Mouse (Mus musculus): ENCODE measurements at regions not wholly inside any gene's neighbourhood (a gene's known extent, or its start where the extent isn't known, plus 50 kb on each side); places are given as distances from the start of the nearest gene placed in this dataset.

GRCm38 (mm10) chr5:77546001-77546620 lies 138.3 kb upstream of the Igfbp7 start:
- ATAC-seq (replicated peaks; ENCODE audit: insufficient number of reproducible peaks, low FRiP score, low TSS enrichment, poor library complexity, severe bottlenecking), result no peak

DNA sequence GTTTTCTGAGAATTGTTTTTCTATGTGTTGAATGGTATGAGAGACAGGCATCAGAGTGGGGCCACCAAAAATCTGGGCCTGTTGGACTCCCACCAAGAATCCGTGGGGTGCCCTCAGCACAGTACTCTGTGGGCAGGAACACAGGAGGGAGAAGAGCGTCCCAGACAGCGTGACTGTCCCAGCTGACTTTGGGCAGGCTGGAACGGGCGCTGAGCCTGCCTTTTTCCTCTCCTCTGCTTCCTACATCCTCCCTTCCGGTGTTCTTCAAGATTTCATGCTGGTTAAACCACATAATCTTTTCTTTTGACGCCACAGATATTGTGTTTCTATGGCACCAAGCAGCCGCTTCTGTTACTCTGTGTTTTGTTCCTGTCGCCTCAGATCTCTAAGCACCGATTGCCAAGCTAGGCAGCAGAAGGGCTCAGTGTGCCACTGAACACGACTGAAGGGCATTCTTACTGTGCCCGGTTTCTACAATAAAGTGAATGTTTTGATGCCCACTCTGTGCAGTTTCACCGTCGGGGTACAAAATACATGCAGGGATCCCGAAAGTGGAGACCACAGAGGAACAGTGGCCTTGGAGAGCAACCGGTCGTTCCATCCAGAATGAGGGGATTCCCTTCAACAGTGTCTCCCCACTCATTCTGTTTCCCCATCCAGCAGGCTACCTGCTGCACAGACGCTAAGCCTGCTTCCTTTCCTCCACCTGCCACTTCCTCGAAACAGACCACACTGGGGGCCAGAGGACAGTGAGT lies 124.6 kb upstream of the Igfbp7 start:
- ATAC-seq (replicated peaks; ENCODE audit: insufficient number of reproducible peaks, low FRiP score, low TSS enrichment, poor library complexity, severe bottlenecking), result no peak

DNA sequence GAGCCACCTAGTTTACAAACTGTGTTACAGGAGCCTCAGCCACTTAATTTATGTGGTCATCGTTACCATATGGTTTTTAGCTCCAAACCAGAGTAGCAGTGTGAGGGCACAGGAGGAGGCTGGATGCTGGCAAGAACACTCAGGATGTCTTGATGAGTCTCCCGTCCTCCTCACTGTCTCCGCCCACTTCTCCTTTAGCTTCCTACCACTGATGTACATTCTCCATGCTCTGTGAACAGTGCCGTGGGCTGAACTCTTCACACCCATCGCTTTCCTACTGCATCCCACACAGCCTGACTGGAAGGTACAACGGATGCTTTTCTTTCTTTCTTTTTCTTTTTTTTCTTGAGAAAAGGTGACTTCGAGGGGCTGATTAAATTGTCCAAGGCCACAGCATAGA lies 122.5 kb upstream of the Igfbp7 start:
- no peak for ATAC-seq (replicated peaks; ENCODE audit: insufficient number of reproducible peaks, low FRiP score, low TSS enrichment, poor library complexity, severe bottlenecking)

- no peak for ATAC-seq (replicated peaks; ENCODE audit: insufficient number of reproducible peaks, low FRiP score, low TSS enrichment, poor library complexity, severe bottlenecking)
Observed at GRCm38 (mm10) chr5:77517252-77517651, 109.4 kb upstream of the Igfbp7 start.

DNA sequence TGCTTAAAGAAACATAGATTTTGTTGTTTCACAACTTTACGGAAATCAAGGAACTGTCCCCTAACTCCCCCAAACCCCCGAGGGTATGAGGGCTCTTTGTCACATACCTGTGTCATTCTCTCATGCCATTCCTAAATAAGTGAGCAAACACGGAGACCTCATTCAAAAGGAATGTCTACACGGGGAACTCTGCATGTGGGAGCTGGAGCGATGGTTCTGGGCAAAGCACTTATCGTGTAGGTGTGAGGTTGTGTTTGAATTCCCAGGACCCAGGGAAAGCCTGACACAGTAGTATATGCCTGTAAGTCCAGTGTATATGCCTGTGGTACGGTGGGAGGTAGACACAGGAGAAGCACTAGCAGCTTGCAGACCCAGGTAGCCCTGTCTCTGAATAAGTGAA lies 107.6 kb upstream of the Igfbp7 start:
- no peak for ATAC-seq (replicated peaks; ENCODE audit: insufficient number of reproducible peaks, low FRiP score, low TSS enrichment, poor library complexity, severe bottlenecking)

DNA sequence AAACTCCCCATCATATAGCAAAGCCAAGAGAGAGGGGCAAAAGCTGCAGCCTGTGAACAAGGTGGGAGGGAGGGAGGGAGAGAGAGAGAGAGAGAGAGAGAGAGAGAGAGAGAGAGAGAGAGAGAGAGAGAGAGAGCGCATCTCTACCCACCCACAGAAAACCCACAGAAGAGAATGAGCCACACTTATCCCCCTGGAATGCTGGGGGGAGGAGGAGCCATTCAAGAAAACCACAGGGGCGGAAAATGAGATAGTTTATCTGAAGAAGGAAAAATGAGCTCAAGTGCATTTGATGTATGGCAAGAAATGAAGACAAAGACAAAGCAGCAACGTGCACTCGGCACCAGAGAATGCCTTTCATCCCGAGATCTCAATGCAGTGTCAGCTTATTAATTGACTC lies 94.8 kb upstream of the Igfbp7 start:
- no peak for ATAC-seq (replicated peaks; ENCODE audit: insufficient number of reproducible peaks, low FRiP score, low TSS enrichment, poor library complexity, severe bottlenecking)

GRCm38 (mm10) chr5:77499949-77500460 lies 92.2 kb upstream of the Igfbp7 start:
- ATAC-seq (replicated peaks; ENCODE audit: insufficient number of reproducible peaks, low FRiP score, low TSS enrichment, poor library complexity, severe bottlenecking), result no peak

DNA sequence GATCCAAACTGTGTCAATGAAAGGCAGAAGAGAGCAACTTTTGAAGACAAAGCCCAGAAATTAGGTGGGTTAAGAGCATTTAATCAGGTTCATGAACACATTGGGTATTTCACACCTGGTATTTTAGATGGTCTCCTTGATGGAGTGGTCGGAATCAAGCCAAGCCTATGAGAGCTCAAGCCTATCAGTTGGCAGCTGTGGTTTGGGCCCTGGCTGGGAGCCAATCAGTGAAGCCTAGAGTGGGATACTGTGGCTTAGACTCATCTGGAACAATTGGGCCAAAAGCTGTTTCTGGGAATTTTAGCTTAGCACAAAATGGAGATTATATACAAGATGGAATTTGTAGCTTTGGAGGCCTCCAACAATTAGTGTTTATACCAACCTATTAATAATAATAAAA lies 86.8 kb upstream of the Igfbp7 start:
- no peak for ATAC-seq (replicated peaks; ENCODE audit: insufficient number of reproducible peaks, low FRiP score, low TSS enrichment, poor library complexity, severe bottlenecking)

GRCm38 (mm10) chr5:77488969-77489368 lies 81.1 kb upstream of the Igfbp7 start:
- no peak for ATAC-seq (replicated peaks; ENCODE audit: insufficient number of reproducible peaks, low FRiP score, low TSS enrichment, poor library complexity, severe bottlenecking)

- ATAC-seq (replicated peaks; ENCODE audit: insufficient number of reproducible peaks, low FRiP score, low TSS enrichment, poor library complexity, severe bottlenecking), result no peak
Observed at GRCm38 (mm10) chr5:77487837-77488827, 80.3 kb upstream of the Igfbp7 start.

DNA sequence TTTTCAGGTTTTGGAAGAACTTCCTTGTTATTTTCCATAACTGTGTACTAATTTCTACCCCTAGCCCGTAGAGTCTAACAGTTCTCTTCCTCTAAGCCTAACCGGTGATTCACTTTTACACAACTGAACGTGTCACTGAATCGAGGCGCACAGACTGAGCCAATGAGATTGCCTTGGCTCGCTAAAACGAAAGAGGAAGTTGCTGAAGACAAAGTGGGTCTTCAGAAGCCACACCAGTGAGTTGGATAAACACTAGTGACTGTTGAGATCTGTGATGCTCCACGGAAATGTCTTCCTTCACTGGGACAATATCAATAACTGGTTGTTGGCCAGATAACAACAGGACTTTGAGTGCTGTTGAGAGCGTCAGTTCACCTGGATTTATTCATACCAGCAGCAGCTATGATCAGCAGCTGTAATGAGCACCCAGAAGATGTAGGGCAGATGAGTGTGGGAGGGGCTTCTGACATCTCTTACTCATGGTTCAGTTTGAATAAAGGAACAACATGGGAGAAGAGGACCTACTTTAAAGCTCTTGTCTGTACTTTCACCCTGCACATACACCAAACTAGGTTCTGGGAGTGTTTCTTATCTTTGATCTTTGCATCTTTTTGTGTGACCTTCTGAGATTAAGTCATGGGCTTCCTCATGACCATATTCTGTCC lies 75.3 kb upstream of the Igfbp7 start:
- ATAC-seq (replicated peaks; ENCODE audit: insufficient number of reproducible peaks, low FRiP score, low TSS enrichment, poor library complexity, severe bottlenecking), result no peak

DNA sequence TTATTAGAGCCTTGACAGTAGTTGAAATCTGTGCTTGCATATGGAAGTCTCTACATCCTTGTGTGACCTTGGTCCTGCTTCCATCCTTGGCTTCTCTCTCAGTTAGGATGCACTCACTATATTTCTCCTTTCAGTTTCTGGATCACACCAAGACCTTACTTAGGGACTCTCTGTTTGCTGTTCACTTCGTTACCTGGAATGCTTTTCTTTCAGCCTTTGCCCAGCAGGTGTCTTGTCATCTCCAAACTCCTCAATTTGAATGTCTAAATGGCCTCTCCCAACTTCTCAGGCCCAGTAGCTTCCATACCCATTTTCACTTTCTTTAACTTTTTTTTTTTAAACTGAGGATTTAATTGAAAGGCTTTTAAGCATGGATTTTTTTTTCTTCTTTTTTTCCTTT lies 74.0 kb upstream of the Igfbp7 start:
- ATAC-seq (replicated peaks; ENCODE audit: insufficient number of reproducible peaks, low FRiP score, low TSS enrichment, poor library complexity, severe bottlenecking), result no peak

- ATAC-seq (replicated peaks; ENCODE audit: insufficient number of reproducible peaks, low FRiP score, low TSS enrichment, poor library complexity, severe bottlenecking), result no peak
Observed at GRCm38 (mm10) chr5:77477794-77478193, 70.0 kb upstream of the Igfbp7 start.

- ATAC-seq (replicated peaks; ENCODE audit: insufficient number of reproducible peaks, low FRiP score, low TSS enrichment, poor library complexity, severe bottlenecking), result no peak
Observed at GRCm38 (mm10) chr5:77473896-77474486, 66.2 kb upstream of the Igfbp7 start.

- no peak for ATAC-seq (replicated peaks; ENCODE audit: insufficient number of reproducible peaks, low FRiP score, low TSS enrichment, poor library complexity, severe bottlenecking)
Observed at GRCm38 (mm10) chr5:77469236-77469766, 61.5 kb upstream of the Igfbp7 start.

GRCm38 (mm10) chr5:77468467-77468866 lies 60.6 kb upstream of the Igfbp7 start:
- ATAC-seq (replicated peaks; ENCODE audit: insufficient number of reproducible peaks, low FRiP score, low TSS enrichment, poor library complexity, severe bottlenecking), result peak; percentile 82

GRCm38 (mm10) chr5:77464851-77465548 lies 57.2 kb upstream of the Igfbp7 start:
- ATAC-seq (replicated peaks; ENCODE audit: insufficient number of reproducible peaks, low FRiP score, low TSS enrichment, poor library complexity, severe bottlenecking), result no peak
